Mouse (Mus musculus): ENCODE measurements around the gene Gm10643.

Gene Gm10643

GRCm38 (mm10) chr8:84070667-84071066 lies 5.7 kb upstream of the Gm10643 start:
- DNase-seq (ENCODE audit: low spot score): no peak

GRCm38 (mm10) chr8:84070241-84070640 lies 5.3 kb upstream of the Gm10643 start:
- no peak for DNase-seq (ENCODE audit: low spot score)

- no peak for DNase-seq (ENCODE audit: low spot score)
Measured at GRCm38 (mm10) chr8:84069750-84070149, 4.8 kb upstream of the Gm10643 start.

GRCm38 (mm10) chr8:84069169-84069568 lies 4.2 kb upstream of the Gm10643 start:
- DNase-seq (ENCODE audit: low spot score): no peak

GRCm38 (mm10) chr8:84068316-84069035 lies 3.5 kb upstream of the Gm10643 start:
- no peak for DNase-seq (ENCODE audit: low spot score)

GRCm38 (mm10) chr8:84067911-84068310 lies 3.0 kb upstream of the Gm10643 start:
- no peak for DNase-seq (ENCODE audit: low spot score)

- DNase-seq (ENCODE audit: low spot score): peak; percentile 86
Measured at GRCm38 (mm10) chr8:84067047-84067573, 2.2 kb upstream of the Gm10643 start.

- peak; percentile 98 for DNase-seq (ENCODE audit: low spot score)
Measured at GRCm38 (mm10) chr8:84066291-84066930, 1.5 kb upstream of the Gm10643 start, which contains the start of gene Rfx1. TSS of gene Rfx1 (plus strand) at chr8:84066834.

- peak; percentile 20 for DNase-seq (ENCODE audit: low spot score)
Measured at GRCm38 (mm10) chr8:84065457-84066072, 628 bp upstream of the Gm10643 start.

GRCm38 (mm10) chr8:84063861-84064610 lies 901 bp downstream of the Gm10643 start:
- DNase-seq (ENCODE audit: low spot score): no peak

- DNase-seq (ENCODE audit: low spot score): no peak
Measured at GRCm38 (mm10) chr8:84060245-84060644, 4.7 kb downstream of the Gm10643 start.

GRCm38 (mm10) chr8:84059226-84059625 lies 5.7 kb downstream of the Gm10643 start:
- DNase-seq (ENCODE audit: low spot score): no peak

- DNase-seq (ENCODE audit: low spot score): no peak
Measured at GRCm38 (mm10) chr8:84057827-84058226, 7.1 kb downstream of the Gm10643 start.

- no peak for DNase-seq (ENCODE audit: low spot score)
Measured at GRCm38 (mm10) chr8:84053229-84053628, 11.7 kb downstream of the Gm10643 start.

GRCm38 (mm10) chr8:84052746-84053145 lies 12.2 kb downstream of the Gm10643 start:
- DNase-seq (ENCODE audit: low spot score): no peak

GRCm38 (mm10) chr8:84048171-84048570 lies 16.8 kb downstream of the Gm10643 start:
- no peak for DNase-seq (ENCODE audit: low spot score)

GRCm38 (mm10) chr8:84046505-84046904 lies 18.4 kb downstream of the Gm10643 start:
- DNase-seq (ENCODE audit: low spot score): no peak

- no peak for DNase-seq (ENCODE audit: low spot score)
Measured at GRCm38 (mm10) chr8:84044900-84045299, 20.0 kb downstream of the Gm10643 start, which contains the start of gene Rln3. TSS of gene Rln3 (minus strand) at chr8:84045000.

GRCm38 (mm10) chr8:84044103-84044502 lies 20.8 kb downstream of the Gm10643 start:
- no peak for DNase-seq (ENCODE audit: low spot score)

- DNase-seq (ENCODE audit: low spot score): no peak
Measured at GRCm38 (mm10) chr8:84042948-84043342, 22.0 kb downstream of the Gm10643 start.

GRCm38 (mm10) chr8:84042066-84042947 lies 22.6 kb downstream of the Gm10643 start, which contains the start of gene Il27ra:
TSS of gene Il27ra (minus strand) at chr8:84042589.
- DNase-seq (ENCODE audit: low spot score): no peak
